Mouse (Mus musculus): ENCODE results near the gene Olfr487. TPM values are rescaled to one million over a fixed set of nuclear protein-coding genes. Genes with fewer than 3 reads are reported as not detected.
"Not testable (repeated sequence)": the region's sequence is repeated elsewhere in the genome, so short reads cannot be mapped to it uniquely, and the experiment has no call there.

The Olfr487 gene
- total RNA-seq (2021) = not detected
- long read RNA-seq, experiment 1 = 0 reads
- long read RNA-seq, experiment 2 = 0 reads

GRCm38 (mm10) chr7:108214536-108214935, at the start of gene Olfr487:
Olfr487 (minus strand) TSS chr7:108214636.
- DNase-seq (ENCODE audit: low spot score in 2 of 2) = not testable (repeated sequence)

GRCm38 (mm10) chr7:108258247-108258646, 43.8 kb upstream of the Olfr487 start, which contains the start of gene Olfr488:
Olfr488 (minus strand) TSS chr7:108258347.
- DNase-seq (ENCODE audit: low spot score in 2 of 2) = no peak

- DNase-seq (ENCODE audit: low spot score in 2 of 2) = no peak
Observed at GRCm38 (mm10) chr7:108233551-108233950, 19.1 kb upstream of the Olfr487 start.

GRCm38 (mm10) chr7:108196938-108197337, 17.5 kb downstream of the Olfr487 start:
- no peak for DNase-seq (ENCODE audit: low spot score in 2 of 2)

- not testable (repeated sequence) for DNase-seq (ENCODE audit: low spot score in 2 of 2)
Observed at GRCm38 (mm10) chr7:108196337-108196736, 18.1 kb downstream of the Olfr487 start.

GRCm38 (mm10) chr7:108192714-108193113, 21.7 kb downstream of the Olfr487 start:
- not testable (repeated sequence) for DNase-seq (ENCODE audit: low spot score in 2 of 2)

GRCm38 (mm10) chr7:108191196-108191595, 23.2 kb downstream of the Olfr487 start:
- DNase-seq (ENCODE audit: low spot score in 2 of 2) = not testable (repeated sequence)

GRCm38 (mm10) chr7:108185237-108185636, 29.2 kb downstream of the Olfr487 start:
- not testable (repeated sequence) for DNase-seq (ENCODE audit: low spot score in 2 of 2)

- DNase-seq (ENCODE audit: low spot score in 2 of 2) = not testable (repeated sequence)
Observed at GRCm38 (mm10) chr7:108184401-108184800, 30.0 kb downstream of the Olfr487 start.

- not testable (repeated sequence) for DNase-seq (ENCODE audit: low spot score in 2 of 2)
Observed at GRCm38 (mm10) chr7:108172642-108173041, 41.8 kb downstream of the Olfr487 start, which contains the start of gene Olfr486. Olfr486 (minus strand) TSS chr7:108172742.

- no peak for DNase-seq (ENCODE audit: low spot score in 2 of 2)
Observed at GRCm38 (mm10) chr7:108159771-108160170, 54.7 kb downstream of the Olfr487 start, which contains the start of gene Olfr485. Olfr485 (minus strand) TSS chr7:108159871.

Other genes starting within 250 kb of the Olfr487 start
- gene Olfr476, start 249.8 kb downstream of the Olfr487 start, total RNA-seq (2021) = not detected
- not detected for gene Olfr477, start 227.9 kb downstream of the Olfr487 start, total RNA-seq (2021)
- not detected for gene Olfr478, start 180.6 kb downstream of the Olfr487 start, total RNA-seq (2021)
- gene Olfr479, start 163.9 kb downstream of the Olfr487 start, total RNA-seq (2021) = not detected
- not detected for gene Olfr480, start 147.3 kb downstream of the Olfr487 start, total RNA-seq (2021)
- not detected for gene Olfr481, start 134.8 kb downstream of the Olfr487 start, total RNA-seq (2021)
- 1 to 10 TPM; 1.9 to 2.2 TPM for gene Olfr482, start 117.0 kb downstream of the Olfr487 start, total RNA-seq (2021)
- not detected for gene Olfr483, start 113.8 kb downstream of the Olfr487 start, total RNA-seq (2021)
- gene Olfr484, start 87.2 kb downstream of the Olfr487 start, total RNA-seq (2021) = not detected
- not detected for gene Olfr485, start 54.8 kb downstream of the Olfr487 start, total RNA-seq (2021)
- gene Olfr486, start 41.9 kb downstream of the Olfr487 start, total RNA-seq (2021) = not detected
- not detected for gene Olfr488, start 43.7 kb upstream of the Olfr487 start, total RNA-seq (2021)
- not detected for gene Olfr490, start 74.3 kb upstream of the Olfr487 start, total RNA-seq (2021)
- not detected for gene Olfr491, start 98.8 kb upstream of the Olfr487 start, total RNA-seq (2021)
- gene Olfr492, start 109.0 kb upstream of the Olfr487 start, total RNA-seq (2021) = not detected
- not detected for gene Olfr493, start 132.3 kb upstream of the Olfr487 start, total RNA-seq (2021)
- not detected for gene Olfr494, start 150.7 kb upstream of the Olfr487 start, total RNA-seq (2021)
- gene Olfr495, start 178.5 kb upstream of the Olfr487 start, total RNA-seq (2021) = not detected
- not detected for gene Olfr497, start 205.8 kb upstream of the Olfr487 start, total RNA-seq (2021)

Data from layer of hippocampus, postnatal 14 days (tissue).